Mouse (Mus musculus) lung, embryonic 14.5 days (tissue): Measurements from ENCODE around the gene Telo2. TPM values are rescaled to one million over a fixed set of nuclear protein-coding genes. Genes with fewer than 3 reads are reported as not detected.

Experiments
- ATAC-seq: fragments of 200-750 bp; cut with Nextera tagmentation; 2 replicates; pipeline ENCODE4 v1.8.0; 2017; ENCODE audit warnings: mild to moderate bottlenecking, moderate TSS enrichment, moderate library complexity; ENCODE audit not compliant: insufficient read depth
- DNase-seq: peaks from one replicate; pipeline ENCODE4 v3.0.0-alpha.2; 2015
- H3K27ac ChIP-seq: fragments of 300-500 bp; sonication (generic); 2 replicates; pipeline ENCODE4 v1.5.1; 2014; ENCODE audit warnings: low read depth, mild to moderate bottlenecking, moderate library complexity
- H3K27me3 ChIP-seq: fragments of 300-500 bp; sonication (generic); 2 replicates; pipeline ENCODE4 v1.6.1; 2014; ENCODE audit warnings: low read length, control low read depth; ENCODE audit not compliant: insufficient read depth
- H3K36me3 ChIP-seq: fragments of 300-500 bp; sonication (generic); 2 replicates; pipeline ENCODE4 v1.6.1; 2014; ENCODE audit warnings: control low read depth; ENCODE audit not compliant: insufficient read depth
- H3K4me1 ChIP-seq: fragments of 300-500 bp; sonication (generic); 2 replicates; pipeline ENCODE4 v1.6.1; 2014; ENCODE audit warnings: antibody characterized with exemption, control low read depth; ENCODE audit not compliant: insufficient read depth
- H3K4me2 ChIP-seq: fragments of 300-500 bp; sonication (generic); 2 replicates; pipeline ENCODE4 v1.6.1; 2014; ENCODE audit warnings: mild to moderate bottlenecking
- H3K4me3 ChIP-seq: fragments of 300-500 bp; sonication (generic); 2 replicates; pipeline ENCODE4 v1.5.1; 2014; ENCODE audit warnings: low read depth, low read length
- H3K9ac ChIP-seq: fragments of 300-500 bp; sonication (generic); 2 replicates; pipeline ENCODE4 v1.6.1; 2014
- H3K9me3 ChIP-seq: fragments of 300-500 bp; sonication (generic); 2 replicates; pipeline ENCODE4 v1.6.1; 2016; ENCODE audit warnings: low read depth, low read length, control low read depth
- CTCF ChIP-seq: IDR thresholded peaks from 2 replicates; pipeline ENCODE4 v1.5.1; 2016; ENCODE audit warnings: antibody characterized with exemption, low read depth
- WGBS: fragments of 180-500 bp; shearing (Covaris S2); extraction: QIAGEN DNeasy Blood & Tissue Kit; methylation state at CpG from one replicate; pipeline ENCODE4 v1.1.7; 2014; 5-methylcytosine and 5-hydroxymethylcytosine counted together
- polyA plus RNA-seq: library from polyadenylated mRNA; unstranded; fragments of >200 nt; fragmentation: Nextera tagmentation; extraction: Ambion mirVana; gene quantifications from 2 replicates; pipeline ENCODE4 v1.2.1, GENCODE M21; 2014

Gene Telo2
- polyA plus RNA-seq, 1 experiment from 2014 or later, result 46.5 TPM

- peak; percentile 75 for TF ChIP-seq CTCF
- Histone ChIP-seq H3K4me3 (no peak within 1 kb of the TSS), H3K9ac (no peak within 1 kb of the TSS), H3K36me3 (0 out of 2 replicates have a peak, but pooled peaks cover 4% of the 10 kb centered on the region), H3K4me1 (peaks cover 29% of the 10 kb centered on the region), H3K4me2 (peak within 1 kb of the TSS; percentile 55), H3K27ac (peak within 1 kb of the TSS; percentile 98), H3K9me3 (no peaks in the 10 kb centered on the region), H3K27me3 (no peaks in the 10 kb centered on the region)
- ATAC-seq (peak; percentile 88), DNase-seq (peak; percentile 96)
- 23% methylated on average over 7 of the region's 7 CpGs for WGBS
These were observed 32.3 kb downstream of the Telo2 start, which contains the start of gene Tmem204 for GRCm38 (mm10) chr17:25083444-25083931. TSS of gene Tmem204 (minus strand) at chr17:25083591.

- DNase-seq (no peak), ATAC-seq (peak; percentile 0; the same call in 1 of the 2 replicates)
- Histone ChIP-seq H3K9ac (no peak overlapping the region), H3K9me3 (no peaks in the 10 kb centered on the region), H3K4me1 (peaks cover 30% of the 10 kb centered on the region), H3K27me3 (no peaks in the 10 kb centered on the region), H3K27ac (peak overlapping the region; percentile 98), H3K4me2 (peak overlapping the region; percentile 55), H3K4me3 (no peak overlapping the region), H3K36me3 (0 out of 2 replicates have a peak, but pooled peaks cover 3% of the 10 kb centered on the region)
- WGBS, result 29% methylated on average over 3 of the region's 3 CpGs
- no peak for TF ChIP-seq CTCF
These were observed 32.9 kb downstream of the Telo2 start for GRCm38 (mm10) chr17:25082887-25083286.

- H3K9ac ChIP-seq, result no peak overlapping the region; the same call in 1 of the 2 replicates
- TF ChIP-seq CTCF, result peak; percentile 50
These were observed 33.5 kb downstream of the Telo2 start for GRCm38 (mm10) chr17:25082081-25082847.

GRCm38 (mm10) chr17:25080960-25081381 is 34.8 kb downstream of the Telo2 start:
- DNase-seq (peak; percentile 89), ATAC-seq (0 out of 2 replicates have a peak, but pooled peaks have one; percentile 10)
- H3K36me3 ChIP-seq, result 0 out of 2 replicates have a peak, but pooled peaks cover 7% of the 10 kb centered on the region
- no peaks in the 10 kb centered on the region for H3K9me3 ChIP-seq
- H3K27me3 ChIP-seq, result no peaks in the 10 kb centered on the region
- H3K4me1 ChIP-seq, result peaks cover 37% of the 10 kb centered on the region
- WGBS, result 41% methylated on average over 11 of the region's 11 CpGs
- peak overlapping the region; percentile 55 for H3K4me2 ChIP-seq
- no peak for TF ChIP-seq CTCF
- peak overlapping the region; percentile 55 for H3K9ac ChIP-seq
- H3K27ac ChIP-seq, result peak overlapping the region; percentile 98
- H3K4me3 ChIP-seq, result peak overlapping the region; percentile 46

More at GRCm38 (mm10) chr17:25082081-25082847, 33.5 kb downstream of the Telo2 start:
- no peak overlapping the region; the same call in 1 of the 2 replicates for H3K4me3 ChIP-seq
- H3K9me3 ChIP-seq, result no peaks in the 10 kb centered on the region
- H3K27me3 ChIP-seq, result no peaks in the 10 kb centered on the region
- WGBS, result 29% methylated on average over 14 of the region's 14 CpGs
- 0 out of 2 replicates have a peak, but pooled peaks cover 6% of the 10 kb centered on the region for H3K36me3 ChIP-seq
- H3K4me1 ChIP-seq, result peaks cover 36% of the 10 kb centered on the region
- peak overlapping the region; percentile 55 for H3K4me2 ChIP-seq
- ATAC-seq, result peak; percentile 78
- H3K27ac ChIP-seq, result peak overlapping the region; percentile 98
- peak; percentile 87 for DNase-seq

- TF ChIP-seq CTCF, result no peak
- 80% methylated on average over 13 of the region's 13 CpGs for WGBS
These were observed 35.6 kb downstream of the Telo2 start for GRCm38 (mm10) chr17:25080210-25080609.

GRCm38 (mm10) chr17:25077771-25078372 is 37.9 kb downstream of the Telo2 start:
- no peak for TF ChIP-seq CTCF
- Histone ChIP-seq H3K4me3 (peak overlapping the region; percentile 46), H3K36me3 (0 out of 2 replicates have a peak, but pooled peaks cover 10% of the 10 kb centered on the region), H3K4me2 (peak overlapping the region; percentile 55), H3K27me3 (no peaks in the 10 kb centered on the region), H3K27ac (peak overlapping the region; percentile 98), H3K4me1 (peaks cover 29% of the 10 kb centered on the region), H3K9me3 (no peaks in the 10 kb centered on the region), H3K9ac (peak overlapping the region; percentile 26)
- ATAC-seq, result 0 out of 2 replicates have a peak, but pooled peaks have one; percentile 33
- WGBS, result 49% methylated on average over 13 of the region's 13 CpGs
- peak; percentile 92 for DNase-seq

More at GRCm38 (mm10) chr17:25080210-25080609, 35.6 kb downstream of the Telo2 start:
- Histone ChIP-seq H3K9ac (peak overlapping the region; percentile 55), H3K9me3 (no peaks in the 10 kb centered on the region), H3K36me3 (0 out of 2 replicates have a peak, but pooled peaks cover 10% of the 10 kb centered on the region), H3K4me3 (peak overlapping the region; percentile 46), H3K4me2 (peak overlapping the region; percentile 55), H3K27me3 (no peaks in the 10 kb centered on the region), H3K27ac (peak overlapping the region; percentile 98), H3K4me1 (peaks cover 36% of the 10 kb centered on the region)
- DNase-seq (no peak), ATAC-seq (no peak)
